Mouse (Mus musculus): ENCODE measurements at regions not wholly inside any gene's neighbourhood (a gene's known extent, or its start where the extent isn't known, plus 50 kb on each side); places are given as distances from the start of the nearest gene placed in this dataset.

DNA sequence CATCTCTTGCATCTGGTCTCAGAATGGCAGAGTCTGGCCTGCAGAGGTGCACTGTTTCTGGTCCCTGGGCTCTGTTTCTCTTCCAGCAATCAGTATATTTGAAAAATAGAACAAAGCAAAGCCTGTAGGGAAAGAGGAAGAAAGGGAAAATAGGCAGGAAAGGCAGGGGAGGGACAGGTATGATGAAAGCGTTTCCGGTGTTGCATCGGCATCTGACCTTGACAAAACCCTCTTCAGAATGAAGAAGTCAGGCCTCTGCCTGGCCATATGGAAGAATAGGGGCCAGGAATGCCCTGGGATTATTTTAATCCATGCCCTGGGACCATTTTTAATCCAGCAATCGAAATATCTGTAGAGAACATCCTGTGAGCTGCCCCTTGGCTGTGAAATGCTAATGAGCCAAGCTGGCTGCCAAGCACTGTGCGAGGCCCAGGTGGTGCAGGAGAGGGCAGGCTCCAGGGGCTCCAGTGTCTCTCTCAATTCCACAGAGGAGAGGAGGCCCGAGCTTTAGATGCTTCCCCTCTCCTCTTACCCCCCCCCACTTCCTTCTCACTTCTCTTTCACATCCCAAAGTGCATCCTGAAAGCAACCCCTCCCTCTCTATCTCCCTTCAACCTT lies 136.7 kb downstream of the Cartpt start:
- Histone ChIP-seq H3K4me1 (ENCODE audit: control insufficient read depth in 2 of 2, insufficient read depth in 2 of 2, low read length in 2 of 2) (peaks cover 12 to 26% of the 10 kb centered on the region in 2 experiments), H3K27me3 (ENCODE audit: control insufficient read depth, insufficient read depth, low read length) (no peaks in the 10 kb centered on the region), H3K27ac (replicated peaks in 1 of 2; ENCODE audit: control insufficient read depth in 1 of 2, insufficient read depth in 1 of 2, low read depth in 2 of 2, low read length in 2 of 2) (no peak overlapping the region), H3K4me2 (ENCODE audit: low read length) (no peak overlapping the region), H3K36me3 (ENCODE audit: control insufficient read depth, insufficient read depth, low read length) (no peaks in the 10 kb centered on the region), H3K9me3 (ENCODE audit: control insufficient read depth, low read length) (no peaks in the 10 kb centered on the region), H3K4me3 (ENCODE audit: control insufficient read depth in 1 of 2, insufficient read depth in 1 of 2, low read depth in 1 of 2, low read length in 2 of 2) (no peak overlapping the region), H3K9ac (ENCODE audit: low read length) (no peak overlapping the region)
- ATAC-seq (ENCODE audit: insufficient number of reproducible peaks, insufficient read depth, low FRiP score, low read depth) = no peak
- WGBS = 71% methylated on average over 6 of the region's 6 CpGs

DNA sequence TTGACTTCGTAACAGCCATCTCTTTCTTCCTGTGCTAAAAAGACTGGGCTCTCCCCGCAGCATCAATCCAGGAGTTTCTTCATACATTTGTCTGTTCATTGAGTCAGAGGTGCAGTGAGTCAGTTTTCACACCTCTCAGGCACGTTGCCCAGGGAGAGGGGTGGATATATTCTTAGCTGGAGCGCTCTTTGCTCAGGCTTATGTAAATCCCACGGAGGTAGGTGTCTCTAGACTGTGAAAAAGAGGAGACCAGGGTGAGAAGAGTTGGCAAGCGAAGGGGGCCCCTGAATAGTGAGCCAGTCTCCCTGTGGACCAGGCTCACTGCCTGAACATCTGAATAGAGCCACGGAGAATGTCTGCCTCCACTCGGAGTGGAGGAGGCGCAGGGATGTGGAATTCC lies 139.0 kb downstream of the Cartpt start:
- Histone ChIP-seq H3K36me3 (ENCODE audit: control insufficient read depth, insufficient read depth, low read length) (no peaks in the 10 kb centered on the region), H3K27ac (replicated peaks in 1 of 2; ENCODE audit: control insufficient read depth in 1 of 2, insufficient read depth in 1 of 2, low read depth in 2 of 2, low read length in 2 of 2) (peak overlapping the region; percentile 12 to 58; a peak in 3 of 4 replicates), H3K27me3 (ENCODE audit: control insufficient read depth, insufficient read depth, low read length) (no peaks in the 10 kb centered on the region), H3K9me3 (ENCODE audit: control insufficient read depth, low read length) (no peaks in the 10 kb centered on the region), H3K4me1 (ENCODE audit: control insufficient read depth in 2 of 2, insufficient read depth in 2 of 2, low read length in 2 of 2) (peaks cover 12 to 26% of the 10 kb centered on the region in 2 experiments), H3K4me3 (ENCODE audit: control insufficient read depth in 1 of 2, insufficient read depth in 1 of 2, low read depth in 1 of 2, low read length in 2 of 2) (no peak overlapping the region), H3K9ac (ENCODE audit: low read length) (no peak overlapping the region), H3K4me2 (ENCODE audit: low read length) (peak overlapping the region; percentile 19)
- peak; percentile 17; the same call in 1 of the 2 replicates for ATAC-seq (ENCODE audit: insufficient number of reproducible peaks, insufficient read depth, low FRiP score, low read depth)
- 35% methylated on average over 9 of the region's 9 CpGs for WGBS

DNA sequence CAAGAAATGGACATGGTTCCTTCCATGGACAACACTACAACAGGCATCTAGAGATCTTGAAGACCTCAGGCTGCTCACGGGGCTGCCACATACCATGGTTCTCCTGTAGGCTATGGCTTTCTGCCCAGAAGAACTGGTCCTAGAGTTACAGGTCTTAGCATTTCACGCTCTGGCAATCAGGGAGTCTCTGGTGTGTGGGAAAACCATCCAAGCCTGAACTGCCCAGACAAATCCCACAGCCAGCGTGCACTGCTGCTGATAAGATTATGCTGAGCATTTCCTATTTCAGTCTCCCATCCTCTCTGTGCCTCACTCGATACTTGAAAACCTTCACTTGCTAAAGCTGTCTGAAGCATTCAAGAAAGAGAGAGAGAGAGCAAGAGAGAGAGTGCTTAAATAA lies 139.5 kb downstream of the Cartpt start:
- no peak for ATAC-seq (ENCODE audit: insufficient number of reproducible peaks, insufficient read depth, low FRiP score, low read depth)
- peak overlapping the region; percentile 19 for H3K4me2 ChIP-seq (ENCODE audit: low read length)
- H3K27ac ChIP-seq (replicated peaks in 1 of 2; ENCODE audit: control insufficient read depth in 1 of 2, insufficient read depth in 1 of 2, low read depth in 2 of 2, low read length in 2 of 2) = peak overlapping the region; percentile 12 to 58; a peak in 2 of 4 replicates

DNA sequence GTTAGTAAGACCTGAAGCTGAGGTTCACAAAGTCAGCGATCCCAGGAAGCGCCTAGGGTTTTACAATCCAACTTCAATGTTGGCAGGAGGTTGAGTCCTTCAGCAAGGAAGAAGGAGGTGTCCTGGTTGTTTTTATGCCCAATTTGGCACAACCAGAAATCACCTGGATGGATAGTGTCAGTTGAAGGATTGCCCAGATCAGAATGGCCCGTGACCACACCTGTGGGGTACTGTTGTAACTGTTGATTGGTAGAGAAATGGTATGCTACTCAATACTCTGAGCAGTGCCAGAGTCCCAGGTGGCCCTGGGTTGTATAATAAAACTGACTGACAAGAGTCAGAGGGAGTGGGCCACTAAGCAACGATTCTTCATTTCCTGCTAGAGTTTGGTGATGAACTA lies 140.2 kb downstream of the Cartpt start:
- peaks cover 9 to 15% of the 10 kb centered on the region in 2 experiments for H3K4me1 ChIP-seq (ENCODE audit: control insufficient read depth in 2 of 2, insufficient read depth in 2 of 2, low read length in 2 of 2)
- no peak overlapping the region for H3K27ac ChIP-seq (replicated peaks in 1 of 2; ENCODE audit: control insufficient read depth in 1 of 2, insufficient read depth in 1 of 2, low read depth in 2 of 2, low read length in 2 of 2)
- H3K36me3 ChIP-seq (ENCODE audit: control insufficient read depth, insufficient read depth, low read length) = no peaks in the 10 kb centered on the region
- 82% methylated on average over 4 of the region's 4 CpGs for WGBS
- no peaks in the 10 kb centered on the region for H3K9me3 ChIP-seq (ENCODE audit: control insufficient read depth, low read length)
- H3K9ac ChIP-seq (ENCODE audit: low read length) = no peak overlapping the region
- no peaks in the 10 kb centered on the region for H3K27me3 ChIP-seq (ENCODE audit: control insufficient read depth, insufficient read depth, low read length)
- no peak for ATAC-seq (ENCODE audit: insufficient number of reproducible peaks, insufficient read depth, low FRiP score, low read depth)
- H3K4me3 ChIP-seq (ENCODE audit: control insufficient read depth in 1 of 2, insufficient read depth in 1 of 2, low read depth in 1 of 2, low read length in 2 of 2) = no peak overlapping the region
- H3K4me2 ChIP-seq (ENCODE audit: low read length) = no peak overlapping the region

More for the DNA sequence above, 139.5 kb downstream of the Cartpt start:
- Histone ChIP-seq H3K36me3 (ENCODE audit: control insufficient read depth, insufficient read depth, low read length) (no peaks in the 10 kb centered on the region), H3K4me1 (ENCODE audit: control insufficient read depth in 2 of 2, insufficient read depth in 2 of 2, low read length in 2 of 2) (peaks cover 12 to 23% of the 10 kb centered on the region in 2 experiments), H3K9ac (ENCODE audit: low read length) (no peak overlapping the region), H3K9me3 (ENCODE audit: control insufficient read depth, low read length) (no peaks in the 10 kb centered on the region), H3K27me3 (ENCODE audit: control insufficient read depth, insufficient read depth, low read length) (no peaks in the 10 kb centered on the region), H3K4me3 (ENCODE audit: control insufficient read depth in 1 of 2, insufficient read depth in 1 of 2, low read depth in 1 of 2, low read length in 2 of 2) (no peak overlapping the region)
- WGBS = 3% methylated on average over 4 of the region's 4 CpGs

DNA sequence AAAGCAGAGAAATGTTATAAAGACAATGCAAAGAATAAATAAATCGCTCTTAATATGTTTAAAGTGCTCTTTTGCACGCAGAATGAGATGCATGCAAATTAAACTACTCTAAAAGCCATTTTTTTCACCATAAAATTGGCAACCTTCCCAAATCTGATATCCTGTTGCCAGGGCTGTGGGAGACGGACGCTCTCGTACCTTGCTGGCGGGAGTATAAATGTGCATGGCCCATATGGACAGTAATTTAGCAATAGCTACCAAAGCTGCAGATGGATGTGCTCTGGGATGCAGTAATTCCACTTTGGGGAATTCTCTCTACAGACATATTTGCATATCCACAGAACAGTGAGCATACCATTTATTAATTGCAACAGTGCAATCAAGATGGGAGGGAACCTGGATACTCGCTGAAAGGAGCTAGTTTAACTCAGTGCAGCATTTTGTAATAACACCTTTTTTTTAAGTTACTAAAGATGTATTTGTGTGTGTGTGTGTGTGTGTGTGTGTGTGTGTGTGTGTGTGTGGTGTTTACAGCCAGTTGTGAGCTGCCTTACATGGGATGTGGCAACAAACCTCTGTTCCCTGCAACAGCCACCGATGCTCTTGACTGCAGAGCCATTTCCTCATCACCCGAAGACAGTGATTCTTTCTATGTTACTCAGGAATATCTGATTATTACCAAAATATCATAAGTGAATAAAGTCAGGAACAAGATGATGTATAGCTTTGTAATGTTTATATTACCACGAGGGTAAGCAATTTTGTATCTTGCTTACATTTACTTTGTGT lies 141.4 kb downstream of the Cartpt start:
- Histone ChIP-seq H3K36me3 (ENCODE audit: control insufficient read depth, insufficient read depth, low read length) (no peaks in the 10 kb centered on the region), H3K9ac (ENCODE audit: low read length) (no peak overlapping the region), H3K4me1 (ENCODE audit: control insufficient read depth in 2 of 2, insufficient read depth in 2 of 2, low read length in 2 of 2) (peaks cover 10 to 11% of the 10 kb centered on the region in 2 experiments), H3K27ac (replicated peaks in 1 of 2; ENCODE audit: control insufficient read depth in 1 of 2, insufficient read depth in 1 of 2, low read depth in 2 of 2, low read length in 2 of 2) (no peak overlapping the region), H3K27me3 (ENCODE audit: control insufficient read depth, insufficient read depth, low read length) (no peaks in the 10 kb centered on the region), H3K9me3 (ENCODE audit: control insufficient read depth, low read length) (no peaks in the 10 kb centered on the region), H3K4me3 (ENCODE audit: control insufficient read depth in 1 of 2, insufficient read depth in 1 of 2, low read depth in 1 of 2, low read length in 2 of 2) (no peak overlapping the region), H3K4me2 (ENCODE audit: low read length) (no peak overlapping the region)
- no peak for ATAC-seq (ENCODE audit: insufficient number of reproducible peaks, insufficient read depth, low FRiP score, low read depth)
- 83% methylated on average over 10 of the region's 10 CpGs for WGBS

DNA sequence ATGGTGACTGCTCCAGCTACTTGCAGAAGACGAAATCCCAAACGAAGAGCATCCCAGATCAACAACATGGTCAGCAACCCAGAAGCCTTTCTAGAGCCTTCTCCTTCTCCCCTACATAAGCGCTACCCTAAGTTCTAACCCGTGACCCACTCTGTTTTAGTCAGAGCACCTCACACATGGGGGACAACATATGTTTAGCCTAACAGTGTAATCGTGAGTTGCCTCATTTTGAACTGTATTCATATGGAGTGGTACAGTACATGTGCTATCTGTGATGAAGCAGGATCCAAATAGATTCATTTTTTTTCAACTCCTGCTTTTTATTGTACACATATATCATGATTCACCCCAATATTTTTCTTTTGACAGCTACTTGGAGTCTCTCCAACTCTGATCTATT lies 146.2 kb downstream of the Cartpt start:
- Histone ChIP-seq H3K4me3 (ENCODE audit: control insufficient read depth in 1 of 2, insufficient read depth in 1 of 2, low read depth in 1 of 2, low read length in 2 of 2) (no peak overlapping the region), H3K4me1 (ENCODE audit: control insufficient read depth in 2 of 2, insufficient read depth in 2 of 2, low read length in 2 of 2) (peaks cover 0 to 3% of the 10 kb centered on the region in 2 experiments; a peak in 1 of 4 replicates), H3K9me3 (ENCODE audit: control insufficient read depth, low read length) (no peaks in the 10 kb centered on the region), H3K36me3 (ENCODE audit: control insufficient read depth, insufficient read depth, low read length) (no peaks in the 10 kb centered on the region), H3K4me2 (ENCODE audit: low read length) (no peak overlapping the region), H3K27ac (replicated peaks in 1 of 2; ENCODE audit: control insufficient read depth in 1 of 2, insufficient read depth in 1 of 2, low read depth in 2 of 2, low read length in 2 of 2) (no peak overlapping the region), H3K27me3 (ENCODE audit: control insufficient read depth, insufficient read depth, low read length) (no peaks in the 10 kb centered on the region), H3K9ac (ENCODE audit: low read length) (no peak overlapping the region)
- no peak for ATAC-seq (ENCODE audit: insufficient number of reproducible peaks, insufficient read depth, low FRiP score, low read depth)
- 82% methylated on average over 5 of the region's 5 CpGs for WGBS

DNA sequence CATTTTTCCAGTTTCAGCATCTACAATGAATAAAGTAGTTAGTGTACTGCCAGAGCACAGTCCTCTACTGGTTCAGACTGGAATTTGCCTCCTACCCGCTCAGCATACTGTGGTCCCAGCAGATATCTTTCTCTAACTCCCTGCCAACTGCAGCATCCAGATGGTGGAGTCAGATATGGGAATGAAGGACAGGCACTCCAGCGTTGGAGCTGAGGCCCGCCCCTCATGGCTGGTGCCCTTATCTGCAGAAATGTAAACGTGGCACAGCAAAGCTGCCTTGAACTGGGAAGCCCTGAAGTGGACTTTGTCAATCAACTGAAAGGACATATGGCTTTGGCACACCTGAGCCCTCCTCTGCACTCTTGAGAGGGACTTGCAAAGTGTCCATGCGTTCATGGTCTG lies 146.6 kb downstream of the Cartpt start:
- no peak overlapping the region for H3K27ac ChIP-seq (replicated peaks in 1 of 2; ENCODE audit: control insufficient read depth in 1 of 2, insufficient read depth in 1 of 2, low read depth in 2 of 2, low read length in 2 of 2)
- no peaks in the 10 kb centered on the region for H3K27me3 ChIP-seq (ENCODE audit: control insufficient read depth, insufficient read depth, low read length)
- H3K4me2 ChIP-seq (ENCODE audit: low read length) = no peak overlapping the region
- no peaks in the 10 kb centered on the region for H3K9me3 ChIP-seq (ENCODE audit: control insufficient read depth, low read length)
- H3K4me1 ChIP-seq (ENCODE audit: control insufficient read depth in 2 of 2, insufficient read depth in 2 of 2, low read length in 2 of 2) = peaks cover 0 to 3% of the 10 kb centered on the region in 2 experiments; a peak in 1 of 4 replicates
- no peaks in the 10 kb centered on the region for H3K36me3 ChIP-seq (ENCODE audit: control insufficient read depth, insufficient read depth, low read length)
- no peak overlapping the region for H3K9ac ChIP-seq (ENCODE audit: low read length)
- H3K4me3 ChIP-seq (ENCODE audit: control insufficient read depth in 1 of 2, insufficient read depth in 1 of 2, low read depth in 1 of 2, low read length in 2 of 2) = no peak overlapping the region
- 24% methylated on average over 5 of the region's 5 CpGs for WGBS
- no peak for ATAC-seq (ENCODE audit: insufficient number of reproducible peaks, insufficient read depth, low FRiP score, low read depth)
